Mouse (Mus musculus) spleen, adult 12 weeks (tissue): Measurements from ENCODE around the gene Prickle2.

Source experiments
- DNase-seq: peaks from one replicate; pipeline ENCODE4 v3.0.0; 2022; ENCODE audit warnings: low spot score

The Prickle2 gene

GRCm38 (mm10) chr6:92589381-92590065 is 116.4 kb downstream of the Prickle2 start:
- DNase-seq: no peak

- DNase-seq: no peak
Measured at GRCm38 (mm10) chr6:92584026-92584425, 121.9 kb downstream of the Prickle2 start.

GRCm38 (mm10) chr6:92575227-92575626 is 130.7 kb downstream of the Prickle2 start:
- no peak for DNase-seq

- no peak for DNase-seq
Measured at GRCm38 (mm10) chr6:92572139-92572538, 133.8 kb downstream of the Prickle2 start.

- no peak for DNase-seq
Measured at GRCm38 (mm10) chr6:92570090-92570489, 135.9 kb downstream of the Prickle2 start.

GRCm38 (mm10) chr6:92569283-92569682 is 136.7 kb downstream of the Prickle2 start:
- DNase-seq: no peak

GRCm38 (mm10) chr6:92559261-92559660 is 146.7 kb downstream of the Prickle2 start:
- no peak for DNase-seq

GRCm38 (mm10) chr6:92555675-92556074 is 150.3 kb downstream of the Prickle2 start:
- no peak for DNase-seq

- no peak for DNase-seq
Measured at GRCm38 (mm10) chr6:92553086-92553485, 152.9 kb downstream of the Prickle2 start.

- DNase-seq: no peak
Measured at GRCm38 (mm10) chr6:92549246-92549645, 156.7 kb downstream of the Prickle2 start.

- no peak for DNase-seq
Measured at GRCm38 (mm10) chr6:92545204-92545603, 160.8 kb downstream of the Prickle2 start.

GRCm38 (mm10) chr6:92543825-92544224 is 162.1 kb downstream of the Prickle2 start:
- no peak for DNase-seq

GRCm38 (mm10) chr6:92542402-92543101 is 163.4 kb downstream of the Prickle2 start:
- DNase-seq: no peak

- no peak for DNase-seq
Measured at GRCm38 (mm10) chr6:92534226-92535031, 171.5 kb downstream of the Prickle2 start.

GRCm38 (mm10) chr6:92533306-92534063 is 172.5 kb downstream of the Prickle2 start:
- no peak for DNase-seq

- no peak for DNase-seq
Measured at GRCm38 (mm10) chr6:92532896-92533295, 173.1 kb downstream of the Prickle2 start.

GRCm38 (mm10) chr6:92532331-92532730 is 173.6 kb downstream of the Prickle2 start:
- no peak for DNase-seq

- no peak for DNase-seq
Measured at GRCm38 (mm10) chr6:92526212-92526611, 179.7 kb downstream of the Prickle2 start.

GRCm38 (mm10) chr6:92525646-92526045 is 180.3 kb downstream of the Prickle2 start:
- DNase-seq: no peak

- DNase-seq: no peak
Measured at GRCm38 (mm10) chr6:92521526-92522075, 184.4 kb downstream of the Prickle2 start.

- DNase-seq: no peak
Measured at GRCm38 (mm10) chr6:92520088-92520875, 185.7 kb downstream of the Prickle2 start.
